Mouse (Mus musculus) adrenal gland, postnatal 0 days (tissue): ENCODE measurements around the gene Luzp2. TPM values are rescaled to one million over a fixed set of nuclear protein-coding genes. Genes with fewer than 3 reads are reported as not detected.

Experiments
- polyA plus RNA-seq: library from polyadenylated mRNA; unstranded; fragments of >200 nt; fragmentation: Nextera tagmentation; extraction: Ambion mirVana; gene quantifications from 2 replicates; pipeline ENCODE4 v1.2.1, GENCODE M21; 2015

Gene Luzp2
- 1.6 and 2.3 TPM in 2 replicates for polyA plus RNA-seq

GRCm38 (mm10) chr7:54835372-54835851 is at the start of gene Luzp2:
Gene Luzp2 (plus strand): TSS chr7:54835498.

